19 mouse cellular contexts compared by ENCODE assay signal in the genomic region with DNA sequence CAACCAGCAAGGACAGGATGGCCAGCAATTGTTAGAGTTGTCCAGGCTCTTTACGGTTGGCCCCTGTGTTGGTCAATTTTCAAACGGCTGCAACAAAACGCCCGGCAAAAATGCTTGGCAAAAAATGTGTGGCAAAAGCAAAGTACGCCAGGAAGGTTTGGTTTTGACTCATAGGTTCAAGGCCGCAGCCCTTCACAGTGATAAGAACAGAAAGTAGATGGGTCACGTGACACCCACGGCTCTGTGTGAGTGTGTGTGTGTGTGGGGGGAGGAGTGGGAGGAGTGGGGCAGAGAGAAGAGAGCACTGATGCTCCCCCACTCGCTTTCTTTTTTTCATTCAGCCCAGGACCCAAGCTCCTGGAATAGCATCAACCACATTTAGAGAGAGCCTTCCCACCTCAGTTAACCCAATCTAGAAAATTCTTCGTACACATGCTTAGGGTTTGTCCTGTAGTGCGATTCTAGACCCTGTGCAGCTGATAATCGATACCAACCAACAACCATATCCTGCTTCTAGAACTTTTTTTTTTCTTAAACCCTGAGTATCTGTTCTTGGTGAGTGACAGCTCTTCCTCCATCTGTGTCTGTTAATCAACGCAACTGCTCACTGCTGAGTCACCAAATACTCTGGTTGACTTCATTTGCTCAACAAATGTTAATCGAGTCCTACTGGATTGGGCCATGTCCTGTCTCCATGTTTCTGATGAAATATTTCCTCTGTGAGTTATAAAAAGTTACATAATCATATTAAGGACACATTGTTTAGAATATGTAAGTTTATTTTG. TPM values are rescaled to one million over a fixed set of nuclear protein-coding genes. Genes with fewer than 3 reads are reported as not detected.
DNase-seq lines count a peak whose midpoint lies in the region; ATAC-seq and TF ChIP-seq lines count a peak whose summit lies in the region.
"Had no signal": no experiment of that assay in that cellular context is flagged by ENCODE, and none has a peak within 500 bp of the region (broad histone marks: within the 10 kb centered on the region; RNA-seq: fewer than 3 reads in every experiment).

No protein-coding gene starts in this region.

- DNase-seq in layer of hippocampus, adult 18-20 months (ENCODE audit: low spot score in 2 of 2) = peak; percentile 39 to 67
- no peak for DNase-seq in layer of hippocampus, postnatal 36 days
- DNase-seq in MEL (ENCODE audit: low read depth, low spot score) = peak; percentile 10
- DNase-seq in brain, adult 2 months (ENCODE audit: low read depth, low spot score) = peak; percentile 49
- DNase-seq in thymus, postnatal 10 days (ENCODE audit: low spot score in 2 of 2) = peak; percentile 55
- no peak for DNase-seq in heart, postnatal 25 days (ENCODE audit: low spot score)
- DNase-seq in right cerebral cortex, postnatal 36 days (ENCODE audit: low spot score in 2 of 2) = no peak
- DNase-seq: gastrocnemius, postnatal 36 days; kidney, adult 2 months had no signal

- 76% methylated on average over 14 of the region's 14 CpGs for WGBS in intestine, embryonic 16.5 days

- no peaks in the 10 kb centered on the region for H3K9me3 ChIP-seq in MEL (replicated peaks; ENCODE audit: insufficient read depth, low read length)
- no peaks in the 10 kb centered on the region for H3K9me3 ChIP-seq in intestine, embryonic 16.5 days (ENCODE audit: control insufficient read depth, low read length)

- no peak overlapping the region for H3K4me3 ChIP-seq in MEL (ENCODE audit: control insufficient read depth in 1 of 2, insufficient read depth in 1 of 2, low read depth in 2 of 2, low read length in 2 of 2)
- H3K4me3 ChIP-seq in intestine, embryonic 16.5 days (ENCODE audit: low read length) = no peak overlapping the region

- no peaks in the 10 kb centered on the region for H3K36me3 ChIP-seq in MEL (ENCODE audit: control insufficient read depth in 1 of 2, insufficient read depth in 2 of 2, low read length in 2 of 2)
- no peaks in the 10 kb centered on the region for H3K36me3 ChIP-seq in intestine, embryonic 16.5 days (ENCODE audit: control insufficient read depth, insufficient read depth, low read length)

- TF ChIP-seq POLR2A in MEL (IDR thresholded peaks at IDR 0.05; ENCODE audit: control insufficient read depth in 1 of 2, insufficient read depth in 1 of 2, low read depth in 1 of 2, low read length in 2 of 2, poor library complexity in 1 of 2) = no peak

- H3K4me2 ChIP-seq in intestine, embryonic 16.5 days (ENCODE audit: low read depth, low read length) = no peak overlapping the region

- TF ChIP-seq EP300 in MEL (IDR thresholded peaks at IDR 0.05; ENCODE audit: low read depth in 1 of 2, low read length in 2 of 2) = no peak

- no peak for TF ChIP-seq RAD21 in MEL (IDR thresholded peaks at IDR 0.05; ENCODE audit: low read depth, low read length)

- ATAC-seq in intestine, embryonic 16.5 days = no peak
- ATAC-seq: forebrain, embryonic 16.5 days; midbrain, embryonic 16.5 days had no signal

- intact Hi-C loops in heart, postnatal 25 days (cut with DNase I) = no loop called here

- peaks cover 0 to 5% of the 10 kb centered on the region in 2 experiments; a peak in 1 of 4 replicates for H3K4me1 ChIP-seq in MEL (ENCODE audit: control insufficient read depth in 1 of 2, insufficient read depth in 2 of 2, low read length in 2 of 2)
- no peaks in the 10 kb centered on the region for H3K4me1 ChIP-seq in intestine, embryonic 16.5 days (ENCODE audit: control insufficient read depth, insufficient read depth, low read length)

- H3K79me2 ChIP-seq in MEL (ENCODE audit: control insufficient read depth, insufficient read depth, low read length, poor library complexity) = no peaks in the 10 kb centered on the region; the same call in 1 of the 2 replicates

- peaks cover 4 to 10% of the 10 kb centered on the region in 2 experiments for H3K27me3 ChIP-seq in MEL (ENCODE audit: control insufficient read depth in 1 of 2, insufficient read depth in 2 of 2, low read length in 2 of 2)
- no peaks in the 10 kb centered on the region for H3K27me3 ChIP-seq in intestine, embryonic 16.5 days (replicated peaks; ENCODE audit: control insufficient read depth, insufficient read depth, low read length)

- no peak overlapping the region for H3K9ac ChIP-seq in MEL (ENCODE audit: control insufficient read depth, low read depth, low read length, poor library complexity, severe bottlenecking)
- no peak overlapping the region for H3K9ac ChIP-seq in intestine, embryonic 16.5 days (ENCODE audit: low read depth, low read length)

- no peak for TF ChIP-seq CTCF in MEL (IDR thresholded peaks at IDR 0.05 in 2 of 3, conservative IDR thresholded peaks at IDR 0.05 in 1 of 3; ENCODE audit: control insufficient read depth in 1 of 3, insufficient read depth in 1 of 3, low read depth in 2 of 3, low read length in 3 of 3, poor library complexity in 1 of 3, severe bottlenecking in 1 of 3)

- H3K27ac ChIP-seq in MEL (ENCODE audit: control insufficient read depth, low read depth, low read length) = no peak overlapping the region
- H3K27ac ChIP-seq in intestine, embryonic 16.5 days (ENCODE audit: low read length) = no peak overlapping the region
- H3K27ac ChIP-seq: stomach, postnatal 0 days had no signal

TF ChIP-seq in MEL, 35 proteins besides CTCF, POLR2A, EP300 and RAD21:
- TF ChIP-seq SIN3A (IDR thresholded peaks at IDR 0.05; ENCODE audit: low read length) (no peak), UBTF (IDR thresholded peaks at IDR 0.05; ENCODE audit: borderline replicate concordance, insufficient read depth, low read depth, low read length) (no peak), USF2 (IDR thresholded peaks at IDR 0.05; ENCODE audit: borderline replicate concordance in 1 of 2, insufficient read depth in 1 of 2, low read depth in 1 of 2, low read length in 2 of 2) (0 out of 4 replicates have a peak, but pooled peaks of 1 of the 2 experiments have one; percentile 24), USF1 (IDR thresholded peaks at IDR 0.05; ENCODE audit: low read depth, low read length) (peak; percentile 80), BHLHE40 (IDR thresholded peaks at IDR 0.05; ENCODE audit: borderline replicate concordance, low read depth, low read length) (peak; percentile 23; the same call in 1 of the 2 replicates)
TF ChIP-seq in MEL: peak in this region for 3.

RNA-seq across cellular contexts. Expression of a gene that starts 4.5 kb away (rescaled TPM):
- total RNA-seq in layer of hippocampus, adult 18-20 months (2021) = not detected
- not detected for total RNA-seq in layer of hippocampus, postnatal 36 days (2021)
- total RNA-seq in MEL (2012; rRNA removed) = not detected in 2 replicates
- polyA plus RNA-seq in MEL (2012; ENCODE audit: insufficient read depth in 1 of 2, insufficient read length in 2 of 2, low read depth in 1 of 2, low replicate concordance in 2 of 2, missing spikeins in 1 of 2) = under 1 TPM in 1 of 2 experiments, not detected in 1; 0.17 TPM
- not detected in 2 replicates for polyA plus RNA-seq in intestine, embryonic 16.5 days (2015; fragmentation: Nextera tagmentation; extraction: Ambion mirVana)
- not detected for total RNA-seq in heart, postnatal 25 days (2021)
- total RNA-seq: gastrocnemius, postnatal 36 days; neutrophil, adult 5-6 weeks had no signal
- polyA plus RNA-seq: cortical plate, adult 2 months; forebrain, embryonic 16.5 days; heart, postnatal 0 days; kidney, adult 2 months; limb, embryonic 14.5 days; lung, embryonic 16.5 days; midbrain, embryonic 16.5 days; small intestine, adult 2 months; stomach, postnatal 0 days had no signal

RNA-seq across cellular contexts. Expression of a gene that starts 37.1 kb away (rescaled TPM):
- total RNA-seq in layer of hippocampus, adult 18-20 months (2021) = 10 to 100 TPM; 59.8 to 61.8 TPM
- total RNA-seq in layer of hippocampus, postnatal 36 days (2021) = 10 to 100 TPM; 61.6 to 68.7 TPM
- total RNA-seq in MEL (2012; rRNA removed) = 2.8 and 3.1 TPM in 2 replicates
- 1 to 10 TPM in 1 of 2 experiments, not detected in 1; 6.9 TPM for polyA plus RNA-seq in MEL (2012; ENCODE audit: insufficient read depth in 1 of 2, insufficient read length in 2 of 2, low read depth in 1 of 2, low replicate concordance in 2 of 2, missing spikeins in 1 of 2)
- 0.61 and 1.0 TPM in 2 replicates for polyA plus RNA-seq in intestine, embryonic 16.5 days (2015; fragmentation: Nextera tagmentation; extraction: Ambion mirVana)
- 1 to 10 TPM; 2.5 to 4.5 TPM for total RNA-seq in heart, postnatal 25 days (2021)
- total RNA-seq: neutrophil, adult 5-6 weeks had no signal

Comparison
In these comparisons a context has a peak if more than half of its experiments do, and no peak if none do; other contexts are left out.
1. DNase-seq: peak in layer of hippocampus, adult 18-20 months (2 of 2), MEL (single experiment), brain, adult 2 months (single experiment) and thymus, postnatal 10 days (2 of 2); none in layer of hippocampus, postnatal 36 days (0 of 2), heart, postnatal 25 days (single experiment) and right cerebral cortex, postnatal 36 days (0 of 2).
2. RNA of a gene that starts 37.1 kb away (total RNA-seq): 61.6 to 68.7 TPM in layer of hippocampus, postnatal 36 days and 59.8 to 61.8 TPM in layer of hippocampus, adult 18-20 months; 2.5 to 4.5 TPM in heart, postnatal 25 days and 2.8 to 3.1 TPM in MEL; every median in the first group is over 10 times any median in the second.